Mouse (Mus musculus) lung, postnatal 0 days (tissue): ENCODE measurements at regions not wholly inside any gene's neighbourhood (a gene's known extent, or its start where the extent isn't known, plus 50 kb on each side); places are given as distances from the start of the nearest gene placed in this dataset.

Experiments
- ATAC-seq: fragments of 200-750 bp; cut with Nextera tagmentation; 2 replicates; pipeline ENCODE4 v1.8.0; 2017; ENCODE audit warnings: moderate library complexity
- DNase-seq: peaks from one replicate; pipeline ENCODE4 v3.0.0-alpha.2; 2016; ENCODE audit warnings: low spot score
- H3K27ac ChIP-seq: fragments of 300-500 bp; sonication (generic); 2 replicates; pipeline ENCODE4 v1.5.1; 2014; ENCODE audit warnings: antibody characterized with exemption, mild to moderate bottlenecking, low read length, mixed read lengths
- H3K27me3 ChIP-seq: fragments of 300-500 bp; sonication (generic); replicated peaks from 2 replicates; pipeline ENCODE4 v1.6.1; 2014; ENCODE audit warnings: low read length, mixed read lengths; ENCODE audit not compliant: insufficient read depth
- H3K36me3 ChIP-seq: fragments of 300-500 bp; sonication (generic); 2 replicates; pipeline ENCODE4 v1.6.1; 2014; ENCODE audit warnings: low read length, mixed read lengths; ENCODE audit not compliant: insufficient read depth
- H3K4me1 ChIP-seq: fragments of 300-500 bp; sonication (generic); 2 replicates; pipeline ENCODE4 v1.6.1; 2014; ENCODE audit warnings: antibody characterized with exemption, low read depth, low read length, mixed read lengths; ENCODE audit not compliant: insufficient read depth
- H3K4me2 ChIP-seq: fragments of 300-500 bp; sonication (generic); replicated peaks from 2 replicates; pipeline ENCODE4 v1.6.1; 2014; ENCODE audit warnings: low read depth, mild to moderate bottlenecking, low read length, moderate library complexity, mixed read lengths
- H3K4me3 ChIP-seq: fragments of 300-500 bp; sonication (generic); 2 replicates; pipeline ENCODE4 v1.5.1; 2014; ENCODE audit warnings: low read depth, low read length
- H3K9ac ChIP-seq: fragments of 300-500 bp; sonication (generic); replicated peaks from 2 replicates; pipeline ENCODE4 v1.6.1; 2014; ENCODE audit warnings: low read depth, mild to moderate bottlenecking
- H3K9me3 ChIP-seq: fragments of 300-500 bp; sonication (generic); 2 replicates; pipeline ENCODE4 v1.6.1; 2016; ENCODE audit warnings: low read length, mixed read lengths
- CTCF ChIP-seq: IDR thresholded peaks from 2 replicates; pipeline ENCODE4 v1.5.1; 2016; ENCODE audit warnings: antibody characterized with exemption, mild to moderate bottlenecking
- EP300 ChIP-seq: IDR thresholded peaks from 2 replicates; pipeline ENCODE4 v1.6.1; 2016; ENCODE audit warnings: antibody characterized with exemption, mild to moderate bottlenecking, control low read depth
- WGBS: fragments of 180-500 bp; shearing (Covaris S2); extraction: QIAGEN DNeasy Blood & Tissue Kit; methylation state at CpG from one replicate; pipeline ENCODE4 v1.1.7; 2014; 5-methylcytosine and 5-hydroxymethylcytosine counted together

DNA sequence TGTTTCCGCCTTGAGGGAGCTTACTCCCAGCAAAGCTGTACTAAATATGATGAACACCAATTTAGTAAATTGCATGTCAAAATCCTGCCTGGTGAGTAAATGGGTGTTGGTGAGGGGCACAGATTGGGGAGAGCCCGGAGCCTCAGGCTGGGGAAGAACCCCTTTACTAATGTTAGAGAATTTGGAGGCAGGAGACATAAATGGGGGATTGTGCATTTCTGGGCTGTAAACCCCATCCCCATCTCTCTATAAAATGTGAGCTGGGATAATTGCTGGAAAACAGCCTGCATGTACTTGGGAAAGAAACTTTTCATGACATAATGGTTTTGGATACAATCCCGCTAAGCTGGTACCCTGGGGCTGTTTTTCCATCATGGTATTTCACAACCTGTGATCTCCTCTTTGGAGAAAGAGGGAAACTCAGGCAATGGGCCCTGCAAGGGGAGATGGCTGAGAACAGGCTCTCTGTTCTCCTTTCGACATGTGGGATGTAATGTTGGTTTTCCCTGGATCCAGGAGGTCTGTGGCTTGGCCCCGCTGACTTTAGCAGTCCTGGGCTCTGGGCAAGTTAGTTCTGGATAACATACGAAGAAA is 140.3 kb upstream of the Tmem45b start:
- H3K27me3 ChIP-seq, result no peaks in the 10 kb centered on the region
- H3K9ac ChIP-seq, result no peak overlapping the region
- no peak for DNase-seq

DNA sequence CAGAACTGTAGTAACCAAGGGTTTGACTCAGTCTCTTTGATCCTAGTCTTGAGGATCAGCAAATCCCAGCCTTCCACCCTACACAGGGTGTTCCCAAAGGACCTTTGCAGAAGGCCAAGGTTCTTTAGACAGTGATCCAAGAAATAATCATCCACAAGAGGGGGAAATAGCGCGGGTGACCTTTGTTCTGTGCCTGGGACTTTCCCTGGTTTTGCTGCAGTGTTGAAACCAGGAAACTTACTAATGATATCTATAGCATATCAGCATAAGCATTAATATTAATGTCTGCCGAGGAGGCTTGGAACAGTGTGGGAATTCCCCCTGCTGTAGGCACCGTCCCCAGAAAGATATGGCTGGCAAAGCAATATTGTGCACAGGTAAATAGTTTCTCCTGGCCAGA is 138.4 kb upstream of the Tmem45b start:
- 67% methylated on average over 4 of the region's 4 CpGs for WGBS
- TF ChIP-seq CTCF (no peak), EP300 (no peak)
- Histone ChIP-seq H3K9ac (no peak overlapping the region), H3K36me3 (no peaks in the 10 kb centered on the region), H3K27ac (no peak overlapping the region), H3K9me3 (no peaks in the 10 kb centered on the region), H3K27me3 (no peaks in the 10 kb centered on the region), H3K4me2 (no peak overlapping the region), H3K4me1 (no peaks in the 10 kb centered on the region), H3K4me3 (no peak overlapping the region)
- no peak for ATAC-seq
- no peak for DNase-seq

More for the DNA sequence above, 140.3 kb upstream of the Tmem45b start:
- Histone ChIP-seq H3K4me3 (no peak overlapping the region), H3K27ac (no peak overlapping the region), H3K9me3 (no peaks in the 10 kb centered on the region), H3K36me3 (no peaks in the 10 kb centered on the region), H3K4me2 (no peak overlapping the region), H3K4me1 (no peaks in the 10 kb centered on the region)
- ATAC-seq, result no peak
- TF ChIP-seq EP300, result no peak
- no peak for TF ChIP-seq CTCF
- WGBS, result 73% methylated on average over 6 of the region's 6 CpGs

DNA sequence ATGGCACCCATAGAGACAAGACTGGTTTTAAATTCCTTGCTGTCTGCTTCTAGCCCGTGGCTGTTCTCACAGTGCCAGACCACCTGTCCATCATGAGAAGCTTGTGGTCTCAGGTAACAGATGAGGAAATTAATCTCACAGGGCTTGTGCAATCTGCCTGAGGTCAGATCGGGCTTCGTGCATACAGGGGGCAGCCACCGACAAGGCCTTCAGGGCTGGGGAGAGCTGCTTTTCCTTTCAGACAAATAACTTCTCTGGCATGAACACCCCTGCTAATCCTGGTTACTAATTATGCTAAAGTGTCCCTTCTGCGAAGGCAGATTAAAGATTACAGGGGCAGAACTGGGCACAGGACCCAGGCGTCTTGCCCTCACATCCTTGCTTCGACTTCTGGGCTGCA is 130.8 kb upstream of the Tmem45b start:
- Histone ChIP-seq H3K4me2 (no peak overlapping the region), H3K9ac (no peak overlapping the region), H3K4me3 (no peak overlapping the region), H3K36me3 (no peaks in the 10 kb centered on the region), H3K9me3 (no peaks in the 10 kb centered on the region), H3K4me1 (no peaks in the 10 kb centered on the region), H3K27me3 (no peaks in the 10 kb centered on the region), H3K27ac (no peak overlapping the region)
- 71% methylated on average over 7 of the region's 7 CpGs for WGBS
- DNase-seq (no peak), ATAC-seq (no peak)
- TF ChIP-seq EP300 (no peak), CTCF (no peak)

DNA sequence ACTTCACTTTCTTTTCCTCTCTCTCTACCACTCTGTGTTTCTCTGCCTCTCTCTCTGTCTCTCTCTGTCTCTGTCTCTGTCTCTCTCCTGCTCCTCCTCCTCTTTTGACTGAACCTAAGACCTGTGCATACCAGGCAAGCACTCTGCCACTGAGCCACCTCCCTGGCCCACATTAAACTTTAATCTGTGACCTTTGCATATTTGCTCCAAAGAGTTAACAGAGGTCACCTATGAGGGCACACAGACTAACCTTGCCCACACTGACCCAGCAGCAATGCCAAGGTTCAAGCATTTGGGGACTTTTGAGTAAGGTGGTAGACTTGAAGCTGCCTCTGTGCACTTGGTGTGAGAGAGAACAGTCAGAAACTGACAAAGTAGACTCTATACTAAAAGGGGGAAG is 123.4 kb upstream of the Tmem45b start:
- no peak overlapping the region for H3K9ac ChIP-seq
- no peaks in the 10 kb centered on the region for H3K27me3 ChIP-seq
- H3K4me2 ChIP-seq, result no peak overlapping the region
- H3K36me3 ChIP-seq, result no peaks in the 10 kb centered on the region
- H3K9me3 ChIP-seq, result no peaks in the 10 kb centered on the region
- ATAC-seq (no peak), DNase-seq (no peak)
- H3K4me1 ChIP-seq, result no peaks in the 10 kb centered on the region
- H3K27ac ChIP-seq, result no peak overlapping the region
- no peak overlapping the region for H3K4me3 ChIP-seq
- TF ChIP-seq CTCF (no peak), EP300 (no peak)

DNA sequence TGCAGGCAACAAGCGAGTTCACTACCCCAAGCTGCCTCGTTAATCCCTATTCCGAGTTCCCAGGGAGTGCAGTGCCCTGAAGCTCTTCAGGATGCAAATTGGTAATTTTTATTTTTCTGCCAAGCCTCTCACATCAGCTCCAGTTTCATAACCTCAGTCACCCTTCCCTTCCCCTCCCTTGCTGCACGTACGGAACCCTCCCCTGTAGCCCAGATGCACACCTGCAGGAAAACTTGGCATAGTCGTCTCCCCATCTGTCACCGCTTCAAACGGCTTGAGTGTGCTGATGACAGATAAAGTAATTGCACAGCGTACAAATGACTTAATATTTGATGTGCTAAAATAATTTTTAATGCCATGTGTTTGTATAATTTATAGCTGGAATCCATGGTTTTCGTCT is 119.7 kb upstream of the Tmem45b start:
- Histone ChIP-seq H3K9me3 (no peaks in the 10 kb centered on the region), H3K36me3 (no peaks in the 10 kb centered on the region), H3K27ac (no peak overlapping the region), H3K4me3 (no peak overlapping the region), H3K4me2 (no peak overlapping the region), H3K27me3 (no peaks in the 10 kb centered on the region), H3K9ac (no peak overlapping the region), H3K4me1 (no peaks in the 10 kb centered on the region)
- WGBS, result 62% methylated on average over 10 of the region's 10 CpGs
- TF ChIP-seq EP300 (no peak), CTCF (no peak)
- DNase-seq, result no peak
- ATAC-seq, result no peak

DNA sequence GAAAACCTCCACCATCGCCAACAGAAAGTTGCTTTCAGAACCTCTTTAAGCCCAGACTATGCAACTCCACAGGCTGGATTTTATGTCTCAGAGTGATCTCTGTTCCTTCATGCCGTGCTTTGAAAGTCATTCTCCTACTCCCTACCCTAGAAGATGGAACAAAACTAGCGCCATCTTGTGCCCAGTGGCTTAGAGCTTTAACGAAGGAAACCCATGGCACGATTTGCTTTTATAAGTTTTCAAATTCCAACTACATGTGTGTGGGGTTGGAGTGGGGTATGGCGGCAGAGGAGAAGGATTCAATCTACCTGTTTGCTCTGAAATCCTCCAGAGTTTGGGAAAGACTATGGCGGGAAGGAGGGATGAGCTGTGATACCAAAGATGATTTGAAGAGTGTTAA is 118.7 kb upstream of the Tmem45b start:
- no peaks in the 10 kb centered on the region for H3K9me3 ChIP-seq
- H3K4me1 ChIP-seq, result no peaks in the 10 kb centered on the region
- no peak overlapping the region for H3K9ac ChIP-seq
- DNase-seq (no peak), ATAC-seq (no peak)
- H3K27me3 ChIP-seq, result no peaks in the 10 kb centered on the region
- no peaks in the 10 kb centered on the region for H3K36me3 ChIP-seq
- 81% methylated on average over 7 of the region's 7 CpGs for WGBS
- no peak overlapping the region for H3K4me2 ChIP-seq
- H3K27ac ChIP-seq, result no peak overlapping the region
- TF ChIP-seq EP300 (no peak), CTCF (0 out of 2 replicates have a peak, but pooled peaks have one; percentile 13)
- H3K4me3 ChIP-seq, result no peak overlapping the region
